Mouse (Mus musculus) liver (tissue): ENCODE measurements around the gene Plekha7.

Experiments
- DNase-seq: peaks from one replicate; pipeline ENCODE4 v3.0.0-alpha.2; 2020; ENCODE audit warnings: mixed read lengths

Plekha7 gene

GRCm38 (mm10) chr7:116307871-116308631 is at the start of gene Plekha7:
TSS of gene Plekha7 (minus strand) at chr7:116308376.
- DNase-seq: peak; percentile 80

GRCm38 (mm10) chr7:116336226-116336625 is 28.1 kb upstream of the Plekha7 start:
- DNase-seq: peak; percentile 70

- DNase-seq: no peak
Measured at GRCm38 (mm10) chr7:116335133-116335532, 27.0 kb upstream of the Plekha7 start.

- no peak for DNase-seq
Measured at GRCm38 (mm10) chr7:116334669-116335038, 26.5 kb upstream of the Plekha7 start.

- peak; percentile 97 for DNase-seq
Measured at GRCm38 (mm10) chr7:116333713-116334668, 25.8 kb upstream of the Plekha7 start, which contains the start of gene Rps13. TSS of gene Rps13 (minus strand) at chr7:116334195.

GRCm38 (mm10) chr7:116331246-116331645 is 23.1 kb upstream of the Plekha7 start:
- no peak for DNase-seq

GRCm38 (mm10) chr7:116329858-116330257 is 21.7 kb upstream of the Plekha7 start:
- no peak for DNase-seq

GRCm38 (mm10) chr7:116328777-116329176 is 20.6 kb upstream of the Plekha7 start:
- DNase-seq: no peak

GRCm38 (mm10) chr7:116327901-116328300 is 19.7 kb upstream of the Plekha7 start:
- no peak for DNase-seq

GRCm38 (mm10) chr7:116323331-116323964 is 15.3 kb upstream of the Plekha7 start:
- DNase-seq: peak; percentile 64

GRCm38 (mm10) chr7:116309456-116309855 is 1.3 kb upstream of the Plekha7 start:
- DNase-seq: peak; percentile 48

GRCm38 (mm10) chr7:116308632-116308991 is 436 bp upstream of the Plekha7 start:
- peak; percentile 19 for DNase-seq

GRCm38 (mm10) chr7:116307099-116307870 is 891 bp downstream of the Plekha7 start:
- DNase-seq: peak; percentile 76

GRCm38 (mm10) chr7:116306601-116307000 is 1.6 kb downstream of the Plekha7 start:
- no peak for DNase-seq

- no peak for DNase-seq
Measured at GRCm38 (mm10) chr7:116301661-116302311, 6.4 kb downstream of the Plekha7 start.

- DNase-seq: no peak
Measured at GRCm38 (mm10) chr7:116301144-116301543, 7.0 kb downstream of the Plekha7 start.

- no peak for DNase-seq
Measured at GRCm38 (mm10) chr7:116298851-116299250, 9.3 kb downstream of the Plekha7 start.

- DNase-seq: no peak
Measured at GRCm38 (mm10) chr7:116298389-116298788, 9.8 kb downstream of the Plekha7 start.

- no peak for DNase-seq
Measured at GRCm38 (mm10) chr7:116294961-116295360, 13.2 kb downstream of the Plekha7 start.

- no peak for DNase-seq
Measured at GRCm38 (mm10) chr7:116292377-116292776, 15.8 kb downstream of the Plekha7 start.

GRCm38 (mm10) chr7:116290559-116290958 is 17.6 kb downstream of the Plekha7 start:
- no peak for DNase-seq

- no peak for DNase-seq
Measured at GRCm38 (mm10) chr7:116288996-116289395, 19.2 kb downstream of the Plekha7 start.
